Mouse (Mus musculus) brain, embryonic 14.5 days (tissue): ENCODE measurements around the gene Hnrnpf.

Source experiments
- CTCF ChIP-seq: fragments of 200-500 bp; IDR thresholded peaks from 2 replicates; pipeline ENCODE4 v1.5.1; 2012; ENCODE audit warnings: inconsistent platforms, mild to moderate bottlenecking, moderate library complexity, borderline replicate concordance; ENCODE audit not compliant: insufficient read depth, insufficient read length; ENCODE audit errors: extremely low read depth
- POLR2A ChIP-seq: fragments of 200-500 bp; IDR thresholded peaks from 2 replicates; pipeline ENCODE4 v1.6.1; 2012; ENCODE audit warnings: mild to moderate bottlenecking, inconsistent platforms, borderline replicate concordance; ENCODE audit not compliant: poor library complexity, insufficient read depth, insufficient read length, severe bottlenecking; ENCODE audit errors: extremely low read depth

GRCm38 (mm10) chr6:117880394-117880838 is 19.7 kb upstream of the Hnrnpf start:
- TF ChIP-seq CTCF (no peak), POLR2A (no peak)
